8 mouse cellular contexts compared by ENCODE assay signal in the genomic region with DNA sequence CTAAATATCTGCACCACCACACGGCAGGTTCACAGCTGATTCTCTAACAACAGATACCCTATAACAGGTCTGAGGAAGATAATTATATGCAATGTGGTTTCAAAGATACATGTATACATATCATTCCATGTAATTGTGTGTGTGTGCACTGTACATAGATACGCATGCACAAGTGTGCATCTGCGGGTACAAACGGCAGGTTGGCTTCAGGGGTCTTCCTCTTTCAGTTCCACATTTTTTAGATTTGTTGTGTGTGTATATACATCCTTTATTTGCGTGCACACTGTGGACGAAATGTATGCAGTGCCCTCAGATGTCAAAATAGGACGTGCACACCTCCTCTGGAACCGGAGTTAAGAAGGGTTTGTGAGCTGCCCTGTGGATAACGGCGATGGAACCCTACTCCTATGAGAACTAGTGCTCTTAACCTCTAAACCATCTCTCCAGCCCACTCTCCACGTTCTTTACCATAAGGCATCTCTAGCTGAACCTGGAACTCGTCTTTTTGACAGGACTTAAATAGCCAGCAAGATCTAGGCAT. TPM values are rescaled to one million over a fixed set of nuclear protein-coding genes. Genes with fewer than 3 reads are reported as not detected.
DNase-seq lines count a peak whose midpoint lies in the region; ATAC-seq and TF ChIP-seq lines count a peak whose summit lies in the region.

No protein-coding gene starts in this region.

- H3K27ac ChIP-seq in heart, embryonic 14.5 days (replicated peaks in 1 of 2; ENCODE audit: control insufficient read depth in 1 of 2, insufficient read depth in 1 of 2, low read depth in 2 of 2, low read length in 2 of 2), result no peak overlapping the region; a peak in 2 of 4 replicates
- H3K27ac ChIP-seq in bone marrow macrophage, adult 2 months (ENCODE audit: insufficient read depth, low read depth, low read length), result no peak overlapping the region
- H3K27ac ChIP-seq in hindbrain, embryonic 15.5 days (replicated peaks), result peak overlapping the region; percentile 98
- 0 out of 2 replicates have a peak overlapping the region, but pooled peaks have one; percentile 99 for H3K27ac ChIP-seq in midbrain, embryonic 12.5 days (replicated peaks)

- 74% methylated on average over 12 of the region's 12 CpGs for WGBS in heart, embryonic 14.5 days
- 88% methylated on average over 12 of the region's 12 CpGs for WGBS in hindbrain, embryonic 15.5 days
- 86% methylated on average over 12 of the region's 12 CpGs for WGBS in midbrain, embryonic 12.5 days

- H3K9me3 ChIP-seq in heart, embryonic 14.5 days (ENCODE audit: control insufficient read depth, low read length), result no peaks in the 10 kb centered on the region
- H3K9me3 ChIP-seq in hindbrain, embryonic 15.5 days, result no peaks in the 10 kb centered on the region
- H3K9me3 ChIP-seq in midbrain, embryonic 12.5 days, result no peaks in the 10 kb centered on the region

- peaks cover 28% of the 10 kb centered on the region for H3K36me3 ChIP-seq in heart, embryonic 14.5 days (ENCODE audit: control insufficient read depth, insufficient read depth, low read length)
- 0 out of 2 replicates have a peak, but pooled peaks cover 9% of the 10 kb centered on the region for H3K36me3 ChIP-seq in hindbrain, embryonic 15.5 days
- peaks cover 24% of the 10 kb centered on the region for H3K36me3 ChIP-seq in midbrain, embryonic 12.5 days

- no peak for TF ChIP-seq POLR2A in bone marrow macrophage, adult 2 months (IDR thresholded peaks at IDR 0.05; ENCODE audit: borderline replicate concordance, low read depth, low read length)

- no peak overlapping the region; the same call in 1 of the 2 replicates for H3K9ac ChIP-seq in heart, embryonic 14.5 days (ENCODE audit: low read length)
- H3K9ac ChIP-seq in hindbrain, embryonic 15.5 days, result peak overlapping the region; percentile 92; the same call in 1 of the 2 replicates
- H3K9ac ChIP-seq in midbrain, embryonic 12.5 days (replicated peaks), result no peak overlapping the region

- DNase-seq in heart, adult 8-10 months (ENCODE audit: low spot score), result no peak
- DNase-seq in left cerebral cortex, postnatal 14 days (ENCODE audit: low spot score in 2 of 2), result no peak
- no peak for DNase-seq in layer of hippocampus, adult 11-12 months (ENCODE audit: low spot score)

- TF ChIP-seq CTCF in bone marrow macrophage, adult 2 months (IDR thresholded peaks at IDR 0.05; ENCODE audit: low read depth, low read length), result no peak

- no peak for ATAC-seq in heart, embryonic 14.5 days (ENCODE audit: insufficient number of reproducible peaks, insufficient read depth, low FRiP score, low read depth)
- peak; percentile 40; the same call in 1 of the 2 replicates for ATAC-seq in hindbrain, embryonic 15.5 days (ENCODE audit: low FRiP score, low read depth)
- peak; percentile 35 for ATAC-seq in midbrain, embryonic 12.5 days (ENCODE audit: low FRiP score, low read depth)
- no peak for ATAC-seq in frontal cortex, adult (ENCODE audit: low TSS enrichment)

- peak overlapping the region in 1 of 2 experiments; percentile 90; a peak in 2 of 4 replicates for H3K4me3 ChIP-seq in heart, embryonic 14.5 days (ENCODE audit: control insufficient read depth in 1 of 2, insufficient read depth in 1 of 2, low read depth in 1 of 2, low read length in 2 of 2)
- peak overlapping the region; percentile 98 for H3K4me3 ChIP-seq in bone marrow macrophage, adult 2 months (ENCODE audit: insufficient read depth, low read length)
- peak overlapping the region; percentile 99 for H3K4me3 ChIP-seq in hindbrain, embryonic 15.5 days
- peak overlapping the region; percentile 88 for H3K4me3 ChIP-seq in midbrain, embryonic 12.5 days

- H3K4me2 ChIP-seq in heart, embryonic 14.5 days (ENCODE audit: low read length), result peak overlapping the region; percentile 93; the same call in 1 of the 2 replicates
- H3K4me2 ChIP-seq in hindbrain, embryonic 15.5 days, result peak overlapping the region; percentile 70
- H3K4me2 ChIP-seq in midbrain, embryonic 12.5 days (replicated peaks), result peak overlapping the region; percentile 89

- intact Hi-C loops in left cerebral cortex, postnatal 14 days (cut with DNase I), result loop anchor here (10.0 kb wide), 1 partner anchor 367 kb away; no protein-coding TSS in a partner anchor

- peaks cover 0 to 13% of the 10 kb centered on the region in 2 experiments; a peak in 3 of 4 replicates for H3K4me1 ChIP-seq in heart, embryonic 14.5 days (ENCODE audit: control insufficient read depth in 2 of 2, insufficient read depth in 2 of 2, low read length in 2 of 2)
- H3K4me1 ChIP-seq in bone marrow macrophage, adult 2 months (ENCODE audit: control insufficient read depth, insufficient read depth, low read length), result peaks cover 7% of the 10 kb centered on the region
- H3K4me1 ChIP-seq in hindbrain, embryonic 15.5 days (replicated peaks), result peaks cover 13% of the 10 kb centered on the region
- peaks cover 19% of the 10 kb centered on the region for H3K4me1 ChIP-seq in midbrain, embryonic 12.5 days

- no peaks in the 10 kb centered on the region for H3K27me3 ChIP-seq in heart, embryonic 14.5 days (ENCODE audit: control insufficient read depth, insufficient read depth, low read length)
- H3K27me3 ChIP-seq in hindbrain, embryonic 15.5 days, result no peaks in the 10 kb centered on the region
- H3K27me3 ChIP-seq in midbrain, embryonic 12.5 days, result no peaks in the 10 kb centered on the region

RNA-seq across cellular contexts. Expression of gene Nsmce4a, which starts 25.2 kb away (rescaled TPM):
- polyA plus RNA-seq in heart, embryonic 14.5 days (2014; fragmentation: Nextera tagmentation; extraction: Ambion mirVana), result 156 and 160 TPM in 2 replicates
- total RNA-seq in heart, adult 8-10 months (2022), result 10 to 100 TPM; 38.8 to 51.0 (median 43.0) TPM
- polyA plus RNA-seq in bone marrow macrophage, adult 2 months (2012; ENCODE audit: insufficient read depth, insufficient read length, missing spikeins), result 55.3 and 65.1 TPM in 2 replicates
- polyA plus RNA-seq in hindbrain, embryonic 15.5 days (2015; fragmentation: Nextera tagmentation; extraction: Ambion mirVana), result 81.4 and 86.2 TPM in 2 replicates
- polyA plus RNA-seq in midbrain, embryonic 12.5 days (2016; fragmentation: Nextera tagmentation; extraction: Ambion mirVana), result 169 and 171 TPM in 2 replicates
- 10 to 100 TPM; 28.0 to 31.0 TPM for total RNA-seq in left cerebral cortex, postnatal 14 days (2021)

RNA-seq across cellular contexts. Expression of gene Ate1, which starts 27.5 kb away (rescaled TPM):
- 64.2 and 67.3 TPM in 2 replicates for polyA plus RNA-seq in heart, embryonic 14.5 days (2014; fragmentation: Nextera tagmentation; extraction: Ambion mirVana)
- 10 to 100 TPM; 31.2 to 46.0 (median 36.4) TPM for total RNA-seq in heart, adult 8-10 months (2022)
- polyA plus RNA-seq in bone marrow macrophage, adult 2 months (2012; ENCODE audit: insufficient read depth, insufficient read length, missing spikeins), result 37.7 and 41.0 TPM in 2 replicates
- 110 and 114 TPM in 2 replicates for polyA plus RNA-seq in hindbrain, embryonic 15.5 days (2015; fragmentation: Nextera tagmentation; extraction: Ambion mirVana)
- polyA plus RNA-seq in midbrain, embryonic 12.5 days (2016; fragmentation: Nextera tagmentation; extraction: Ambion mirVana), result 68.2 and 76.9 TPM in 2 replicates
- total RNA-seq in left cerebral cortex, postnatal 14 days (2021), result 10 to 100 TPM; 52.2 to 54.0 TPM

RNA-seq across cellular contexts. Expression of gene Tacc2, which starts 29.5 kb away (rescaled TPM):
- 55.9 and 56.4 TPM in 2 replicates for polyA plus RNA-seq in heart, embryonic 14.5 days (2014; fragmentation: Nextera tagmentation; extraction: Ambion mirVana)
- 100 to 1,000 TPM; 403 to 491 (median 419) TPM for total RNA-seq in heart, adult 8-10 months (2022)
- polyA plus RNA-seq in bone marrow macrophage, adult 2 months (2012; ENCODE audit: insufficient read depth, insufficient read length, missing spikeins), result 2.9 and 3.9 TPM in 2 replicates
- polyA plus RNA-seq in hindbrain, embryonic 15.5 days (2015; fragmentation: Nextera tagmentation; extraction: Ambion mirVana), result 62.1 and 65.3 TPM in 2 replicates
- 73.3 and 73.6 TPM in 2 replicates for polyA plus RNA-seq in midbrain, embryonic 12.5 days (2016; fragmentation: Nextera tagmentation; extraction: Ambion mirVana)
- 10 to 100 TPM; 68.9 to 70.3 TPM for total RNA-seq in left cerebral cortex, postnatal 14 days (2021)

Comparison
In these comparisons a context has a peak if more than half of its experiments do, and no peak if none do; other contexts are left out.
1. ATAC-seq: peak in hindbrain, embryonic 15.5 days (single experiment) and midbrain, embryonic 12.5 days (single experiment); none in heart, embryonic 14.5 days (single experiment) and frontal cortex, adult (single experiment).
2. H3K27ac ChIP-seq: peak in hindbrain, embryonic 15.5 days (single experiment) and midbrain, embryonic 12.5 days (single experiment); none in heart, embryonic 14.5 days (0 of 2) and bone marrow macrophage, adult 2 months (single experiment).
3. RNA of gene Tacc2, which starts 29.5 kb away (polyA plus RNA-seq): 73.3 to 73.6 TPM in midbrain, embryonic 12.5 days, 62.1 to 65.3 TPM in hindbrain, embryonic 15.5 days and 55.9 to 56.4 TPM in heart, embryonic 14.5 days; 2.9 to 3.9 TPM in bone marrow macrophage, adult 2 months; every median in the first group is over 10 times any median in the second.
4. Peak in every context shown above with its lines, with median percentiles within 50 percentile points of each other: H3K4me2 ChIP-seq.